Mouse (Mus musculus) liver, embryonic 12.5 days (tissue): Measurements from ENCODE around the gene Dffb. TPM values are rescaled to one million over a fixed set of nuclear protein-coding genes. Genes with fewer than 3 reads are reported as not detected.
"Not testable (repeated sequence)": the region's sequence is repeated elsewhere in the genome, so short reads cannot be mapped to it uniquely, and the experiment has no call there.

Experiments
- ATAC-seq: fragments of 200-750 bp; cut with Nextera tagmentation; 2 replicates; pipeline ENCODE4 v1.8.0; 2017; ENCODE audit warnings: moderate number of reproducible peaks, mild to moderate bottlenecking, moderate library complexity
- H3K27ac ChIP-seq: fragments of 300-500 bp; sonication (generic); 2 replicates; pipeline ENCODE4 v1.5.1; 2016; ENCODE audit warnings: mild to moderate bottlenecking
- H3K27me3 ChIP-seq: fragments of 300-500 bp; sonication (generic); replicated peaks from 2 replicates; pipeline ENCODE4 v1.6.1; 2016; ENCODE audit warnings: mild to moderate bottlenecking, moderate library complexity
- H3K36me3 ChIP-seq: fragments of 300-500 bp; sonication (generic); 2 replicates; pipeline ENCODE4 v1.6.1; 2016; ENCODE audit warnings: mild to moderate bottlenecking, moderate library complexity
- H3K4me1 ChIP-seq: fragments of 300-500 bp; sonication (generic); 2 replicates; pipeline ENCODE4 v1.6.1; 2016
- H3K4me2 ChIP-seq: fragments of 300-500 bp; sonication (generic); 2 replicates; pipeline ENCODE4 v1.6.1; 2016; ENCODE audit warnings: mild to moderate bottlenecking, moderate library complexity
- H3K4me3 ChIP-seq: fragments of 300-500 bp; sonication (generic); 2 replicates; pipeline ENCODE4 v1.5.1; 2016; ENCODE audit warnings: mild to moderate bottlenecking, moderate library complexity
- H3K9ac ChIP-seq: fragments of 300-500 bp; sonication (generic); 2 replicates; pipeline ENCODE4 v1.6.1; 2016; ENCODE audit warnings: mild to moderate bottlenecking, moderate library complexity
- H3K9me3 ChIP-seq: fragments of 300-500 bp; sonication (generic); replicated peaks from 2 replicates; pipeline ENCODE4 v1.6.1; 2016; ENCODE audit warnings: mild to moderate bottlenecking, moderate library complexity
- WGBS: fragments of 180-500 bp; shearing (Covaris S2); methylation state at CpG from one replicate; pipeline ENCODE4 v1.1.7; 2016; ENCODE audit not compliant: insufficient replicate concordance; 5-methylcytosine and 5-hydroxymethylcytosine counted together
- polyA plus RNA-seq: library from polyadenylated mRNA; unstranded; fragments of >200 nt; fragmentation: Nextera tagmentation; extraction: Ambion mirVana; gene quantifications from 2 replicates; pipeline ENCODE4 v1.2.1, GENCODE M21; 2016

The Dffb gene
- polyA plus RNA-seq, 1 experiment from 2014 or later = 12.4 TPM

- WGBS = 40% methylated on average over 4 of the region's 4 CpGs
- ATAC-seq = not testable (repeated sequence)
These were observed 52.8 kb downstream of the Dffb start for GRCm38 (mm10) chr4:153922090-153922489.

GRCm38 (mm10) chr4:153920517-153921233 lies 54.3 kb downstream of the Dffb start:
- Histone ChIP-seq H3K4me2 (no peak overlapping the region), H3K27ac (no peak overlapping the region), H3K9ac (no peak overlapping the region), H3K9me3 (no peaks in the 10 kb centered on the region), H3K36me3 (no peaks in the 10 kb centered on the region), H3K4me3 (no peak overlapping the region), H3K4me1 (no peaks in the 10 kb centered on the region), H3K27me3 (0 out of 2 replicates have a peak, but pooled peaks cover 3% of the 10 kb centered on the region)
- 58% methylated on average over 9 of the region's 9 CpGs for WGBS
- ATAC-seq = no peak

More at GRCm38 (mm10) chr4:153922090-153922489, 52.8 kb downstream of the Dffb start:
- not testable (repeated sequence) for H3K27ac ChIP-seq, H3K9ac ChIP-seq, H3K4me2 ChIP-seq, H3K36me3 ChIP-seq, H3K9me3 ChIP-seq, H3K4me3 ChIP-seq, H3K27me3 ChIP-seq, H3K4me1 ChIP-seq

DNA sequence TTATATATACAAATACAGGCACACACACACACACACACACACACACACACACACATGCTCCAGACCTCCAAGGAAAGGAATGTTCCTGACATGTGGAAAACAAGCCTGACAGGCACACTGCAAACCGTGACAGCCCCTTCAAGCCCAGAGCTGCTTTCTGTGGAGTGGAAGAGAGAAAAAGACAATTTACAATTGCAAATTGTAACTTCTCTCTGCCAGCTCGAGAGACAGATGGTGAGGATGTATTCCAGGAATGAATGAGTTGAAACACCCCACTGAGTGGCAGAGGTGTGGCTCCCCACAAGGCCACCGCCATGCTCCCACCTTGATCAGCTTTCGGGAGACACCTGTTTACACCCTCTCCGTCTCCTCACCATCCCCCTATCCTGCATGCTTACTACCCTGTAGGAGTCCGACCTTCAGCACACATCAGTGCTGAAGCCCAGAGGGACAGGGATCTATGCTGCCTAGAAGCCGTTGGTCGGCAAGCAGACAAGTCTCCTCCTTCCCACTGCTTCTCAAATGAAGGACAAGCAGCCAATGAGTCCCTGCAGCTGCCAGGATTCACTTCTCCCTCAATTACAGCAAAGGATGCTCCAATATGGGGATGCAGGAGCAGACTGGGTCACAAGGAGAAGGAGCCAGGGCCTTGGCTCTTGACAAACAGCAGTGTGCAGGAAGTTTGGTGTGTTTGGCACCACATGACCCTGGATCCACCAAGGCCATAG lies 57.0 kb downstream of the Dffb start:
- H3K4me1 ChIP-seq = no peaks in the 10 kb centered on the region
- no peak for ATAC-seq
- 30% methylated on average over 8 of the region's 8 CpGs for WGBS
- no peak overlapping the region for H3K9ac ChIP-seq
- H3K27ac ChIP-seq = no peak overlapping the region
- H3K36me3 ChIP-seq = no peaks in the 10 kb centered on the region
- H3K27me3 ChIP-seq = 0 out of 2 replicates have a peak, but pooled peaks cover 3% of the 10 kb centered on the region
- H3K4me2 ChIP-seq = no peak overlapping the region
- no peak overlapping the region for H3K4me3 ChIP-seq
- H3K9me3 ChIP-seq = no peaks in the 10 kb centered on the region

Other genes starting within 250 kb of the Dffb start
- gene A430005L14Rik, start 17.9 kb downstream of the Dffb start, polyA plus RNA-seq = 74.4 and 75.3 TPM in 2 replicates
- 11.9 and 12.0 TPM in 2 replicates for gene Cep104, start 68 bp upstream of the Dffb start, polyA plus RNA-seq
- gene Lrrc47, start 36.6 kb upstream of the Dffb start, polyA plus RNA-seq = 36.0 and 38.6 TPM in 2 replicates
- 440 and 457 TPM in 2 replicates for gene Smim1, start 51.1 kb upstream of the Dffb start, polyA plus RNA-seq
- 0.06 and 0.13 TPM in 2 replicates for gene Ccdc27, start 67.6 kb upstream of the Dffb start, polyA plus RNA-seq
- gene Trp73, start 165.1 kb upstream of the Dffb start, polyA plus RNA-seq = 0.04 and 0.17 TPM in 2 replicates
- gene Wrap73, start 167.2 kb upstream of the Dffb start, polyA plus RNA-seq = 29.5 and 31.4 TPM in 2 replicates
- gene Tprgl, start 185.5 kb upstream of the Dffb start, polyA plus RNA-seq = 162 and 167 TPM in 2 replicates
- 3.8 and 4.3 TPM in 2 replicates for gene Megf6, start 195.6 kb upstream of the Dffb start, polyA plus RNA-seq